Mouse (Mus musculus) ES-E14 (cell line): Measurements from ENCODE around the gene Zfp873. TPM values are rescaled to one million over a fixed set of nuclear protein-coding genes. Genes with fewer than 3 reads are reported as not detected.
"Not testable (repeated sequence)": the region's sequence is repeated elsewhere in the genome, so short reads cannot be mapped to it uniquely, and the experiment has no call there.

ENCODE experiments used
- DNase-seq: peaks from one replicate; pipeline ENCODE4 v3.0.0-alpha.2; 2013; ENCODE audit warnings: low read depth, low spot score
- H3K27ac ChIP-seq: 2 replicates; pipeline ENCODE4 v1.5.1; 2012; ENCODE audit warnings: low read depth, mild to moderate bottlenecking, low read length, moderate library complexity, mixed read lengths; ENCODE audit not compliant: poor library complexity, insufficient read depth, severe bottlenecking
- H3K36me3 ChIP-seq: 2 replicates; pipeline ENCODE4 v1.6.1; 2012; ENCODE audit warnings: mild to moderate bottlenecking, low read length, moderate library complexity, mixed read lengths; ENCODE audit not compliant: control insufficient read depth, poor library complexity, insufficient read depth, severe bottlenecking
- H3K4me1 ChIP-seq, 2 experiments: fragments of 150-350 bp in 1 of 2; sonication (generic) in 1 of 2; 2 replicates each; pipeline ENCODE4 v1.6.1; 2012; ENCODE audit warnings: low read length in 2 of 2, mild to moderate bottlenecking in 1 of 2, mixed read lengths in 1 of 2; ENCODE audit not compliant: control insufficient read depth in 2 of 2, insufficient read depth in 2 of 2, poor library complexity in 1 of 2
- H3K4me3 ChIP-seq, 2 experiments: fragments of 150-350 bp in 1 of 2; sonication (generic) in 1 of 2; 2 replicates each; pipeline ENCODE4 v1.5.1; 2012; ENCODE audit warnings: low read length in 2 of 2, low read depth in 1 of 2, mild to moderate bottlenecking in 1 of 2, mixed read lengths in 1 of 2; ENCODE audit not compliant: insufficient read depth in 1 of 2, poor library complexity in 1 of 2, severe bottlenecking in 1 of 2
- H3K9ac ChIP-seq: 2 replicates; pipeline ENCODE4 v1.6.1; 2012; ENCODE audit warnings: low read depth, mild to moderate bottlenecking, low read length, mixed read lengths; ENCODE audit not compliant: poor library complexity, insufficient read depth, severe bottlenecking
- H3K9me3 ChIP-seq: fragments of 150-350 bp; sonication (generic); 2 replicates; pipeline ENCODE4 v1.6.1; 2012; ENCODE audit warnings: low read depth, mild to moderate bottlenecking, low read length; ENCODE audit not compliant: control insufficient read depth, insufficient read depth
- CHD2 ChIP-seq: IDR thresholded peaks from 2 replicates; pipeline ENCODE4 v1.6.1; 2014; ENCODE audit warnings: mild to moderate bottlenecking, low read depth, low read length, inconsistent platforms
- HCFC1 ChIP-seq: IDR thresholded peaks from 2 replicates; pipeline ENCODE4 v1.6.1; 2012; ENCODE audit warnings: low read length, inconsistent platforms, borderline replicate concordance; ENCODE audit not compliant: insufficient read depth
- MAFK ChIP-seq: IDR thresholded peaks from 2 replicates; pipeline ENCODE4 v1.6.1; 2014; ENCODE audit warnings: mild to moderate bottlenecking, low read depth, low read length, inconsistent platforms; ENCODE audit not compliant: insufficient read depth
- ZC3H11A ChIP-seq: IDR thresholded peaks from 2 replicates; pipeline ENCODE4 v1.6.1; 2012; ENCODE audit warnings: low read depth, mild to moderate bottlenecking, inconsistent platforms, low read length, borderline replicate concordance
- ZNF384 ChIP-seq: IDR thresholded peaks from 2 replicates; pipeline ENCODE4 v1.6.1; 2012; ENCODE audit warnings: low read depth, low read length, inconsistent platforms
- in situ Hi-C, 2 experiments: fragments of 600-800 bp; cut with MboI; formaldehyde crosslinking; loops; one replicate each; pipeline ENCODE4 v1.15.1; 2025; ENCODE audit warnings: low sequenced_read_pairs in 2 of 2, inconsistent platforms in 1 of 2; ENCODE audit not compliant: unreplicated experiment in 2 of 2
- total RNA-seq: library from RNA; depleted of rRNA; stranded (reverse); fragments of 300-350 nt; gene quantifications from 2 replicates; pipeline ENCODE4 v1.2.3, GENCODE M21; 2012; rRNA removed

Zfp873 gene
- 9.1 and 10.4 TPM in 2 replicates for total RNA-seq

DNA sequence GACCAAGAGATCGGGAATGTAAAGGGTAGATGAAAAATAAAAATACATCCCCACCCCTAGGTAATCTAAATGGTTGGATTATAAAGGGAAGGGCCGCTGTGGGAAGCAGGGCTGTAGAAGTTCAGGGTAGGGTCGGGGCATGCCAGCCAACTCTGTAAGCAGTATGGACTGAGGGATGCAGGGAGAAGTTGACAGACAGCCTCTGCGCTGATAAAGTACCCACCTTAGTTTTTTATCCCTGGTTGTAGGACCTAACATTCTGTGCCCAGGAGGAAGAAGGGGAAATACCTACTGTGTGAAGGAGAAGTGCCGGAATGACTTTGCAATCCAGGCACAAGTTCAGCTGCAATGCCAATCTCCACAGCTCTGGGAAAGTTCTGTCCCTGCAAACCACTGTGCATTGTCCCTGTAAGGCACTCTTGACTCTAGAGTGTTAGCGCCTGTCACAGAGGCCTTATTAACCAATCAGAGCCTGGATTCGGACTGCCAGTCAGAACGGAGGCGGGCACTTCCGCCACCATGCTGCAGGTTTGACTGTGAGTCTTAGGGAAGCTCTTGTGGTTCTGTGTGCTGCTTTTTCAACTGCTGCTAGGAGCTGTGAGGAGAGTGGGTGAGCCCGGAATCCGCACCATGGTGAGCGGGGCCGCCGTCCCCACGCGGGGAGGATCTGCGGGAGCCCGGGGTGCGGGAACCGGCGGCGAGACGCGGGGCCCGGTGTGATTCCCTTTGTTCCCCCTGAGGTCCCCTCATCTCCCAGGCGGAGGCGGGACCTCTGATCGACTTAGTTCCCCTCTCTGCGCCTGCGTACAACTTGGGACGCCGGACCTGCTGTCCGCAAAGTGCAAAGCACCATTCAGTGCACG lies at the start of gene Zfp873:
Zfp873 (plus strand) TSS at position 527 of the 863 bp plus-strand sequence.
- in situ Hi-C loops: loop anchor here in 1 of 2 experiments (10.0 kb wide), 1 partner anchor 117 kb away; no protein-coding TSS in a partner anchor
- peak within 1 kb of the TSS; percentile 94 for H3K9ac ChIP-seq
- H3K36me3 ChIP-seq: 0 out of 2 replicates have a peak, but pooled peaks cover 2% of the 10 kb centered on the region
- H3K27ac ChIP-seq: peak within 1 kb of the TSS; percentile 85
- peak within 1 kb of the TSS; percentile 91 to 95 for H3K4me3 ChIP-seq
- peak; percentile 97 for DNase-seq
- no peaks in the 10 kb centered on the region for H3K4me1 ChIP-seq
- peaks cover 2% of the 10 kb centered on the region; the same call in 1 of the 2 replicates for H3K9me3 ChIP-seq
- TF ChIP-seq MAFK (no peak), CHD2 (0 out of 2 replicates have a peak, but pooled peaks have one; percentile 51)

DNA sequence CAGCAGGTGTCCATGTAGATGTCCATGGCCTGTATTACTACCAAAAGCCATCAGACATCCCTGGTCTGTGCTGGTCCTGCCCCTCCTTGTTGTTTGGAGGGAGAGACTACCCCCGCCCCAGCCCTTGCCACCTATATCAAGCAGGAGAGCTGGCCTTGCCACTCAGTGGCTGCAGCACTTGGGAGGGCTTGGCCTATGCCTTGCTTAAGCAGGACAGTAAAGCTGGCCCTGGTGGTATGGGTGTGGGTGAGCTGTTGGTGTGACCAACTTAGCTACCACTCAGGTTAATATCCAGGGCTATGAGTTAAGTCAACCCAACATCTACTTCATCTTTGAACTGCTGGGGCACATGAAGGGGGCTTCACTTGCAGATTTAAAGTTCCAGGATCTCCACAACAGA lies 44.7 kb upstream of the Zfp873 start:
- in situ Hi-C loops, H3K9ac ChIP-seq, DNase-seq, H3K4me1 ChIP-seq, H3K27ac ChIP-seq, H3K36me3 ChIP-seq, H3K4me3 ChIP-seq, H3K9me3 ChIP-seq: not testable (repeated sequence)

GRCm38 (mm10) chr10:82004822-82005221 lies 43.1 kb upstream of the Zfp873 start:
- H3K27ac ChIP-seq, H3K4me3 ChIP-seq, H3K9me3 ChIP-seq, H3K36me3 ChIP-seq, H3K9ac ChIP-seq, in situ Hi-C loops, H3K4me1 ChIP-seq: not testable (repeated sequence)
- peak; percentile 73 for DNase-seq

- no peak for DNase-seq
- H3K4me1 ChIP-seq: no peaks in the 10 kb centered on the region
- no peaks in the 10 kb centered on the region for H3K36me3 ChIP-seq
- no peak overlapping the region for H3K27ac ChIP-seq
- no peak overlapping the region for H3K9ac ChIP-seq
- no peaks in the 10 kb centered on the region for H3K9me3 ChIP-seq
- no peak for TF ChIP-seq HCFC1
- TF ChIP-seq MAFK: no peak
- TF ChIP-seq ZC3H11A: no peak
- TF ChIP-seq ZNF384: no peak
- TF ChIP-seq CHD2: no peak
- in situ Hi-C loops: loop anchor here in 1 of 2 experiments (10.0 kb wide), 1 partner anchor 123 kb away; no protein-coding TSS in a partner anchor
- H3K4me3 ChIP-seq: no peak overlapping the region
Measured at GRCm38 (mm10) chr10:82042191-82042590, 5.7 kb upstream of the Zfp873 start.

- Histone ChIP-seq H3K9ac (no peak overlapping the region), H3K4me1 (no peaks in the 10 kb centered on the region), H3K9me3 (peaks cover 2% of the 10 kb centered on the region; the same call in 1 of the 2 replicates), H3K27ac (no peak overlapping the region), H3K36me3 (no peaks in the 10 kb centered on the region), H3K4me3 (no peak overlapping the region)
- in situ Hi-C loops: loop anchor here in 1 of 2 experiments (10.0 kb wide), 1 partner anchor 118 kb away; no protein-coding TSS in a partner anchor
- TF ChIP-seq ZC3H11A (no peak), MAFK (no peak), ZNF384 (no peak), CHD2 (no peak), HCFC1 (no peak)
- DNase-seq: no peak
Measured at GRCm38 (mm10) chr10:82046603-82047002, 1.3 kb upstream of the Zfp873 start.

GRCm38 (mm10) chr10:82048460-82048804 lies 509 bp downstream of the Zfp873 start:
- in situ Hi-C loops: loop anchor here in 1 of 2 experiments (10.0 kb wide), 1 partner anchor 116 kb away; no protein-coding TSS in a partner anchor
- H3K9me3 ChIP-seq, H3K4me1 ChIP-seq, DNase-seq, H3K27ac ChIP-seq, H3K36me3 ChIP-seq: not testable (repeated sequence)
- peak overlapping the region; percentile 91 to 95 for H3K4me3 ChIP-seq
- H3K9ac ChIP-seq: peak overlapping the region; percentile 70
